Mouse (Mus musculus): ENCODE data around the gene Atpif1. TPM values are rescaled to one million over a fixed set of nuclear protein-coding genes. Genes with fewer than 3 reads are reported as not detected.

The Atpif1 gene
- total RNA-seq, 4 experiments from 2014 or later: 313 to 407 (median 357) TPM

DNA sequence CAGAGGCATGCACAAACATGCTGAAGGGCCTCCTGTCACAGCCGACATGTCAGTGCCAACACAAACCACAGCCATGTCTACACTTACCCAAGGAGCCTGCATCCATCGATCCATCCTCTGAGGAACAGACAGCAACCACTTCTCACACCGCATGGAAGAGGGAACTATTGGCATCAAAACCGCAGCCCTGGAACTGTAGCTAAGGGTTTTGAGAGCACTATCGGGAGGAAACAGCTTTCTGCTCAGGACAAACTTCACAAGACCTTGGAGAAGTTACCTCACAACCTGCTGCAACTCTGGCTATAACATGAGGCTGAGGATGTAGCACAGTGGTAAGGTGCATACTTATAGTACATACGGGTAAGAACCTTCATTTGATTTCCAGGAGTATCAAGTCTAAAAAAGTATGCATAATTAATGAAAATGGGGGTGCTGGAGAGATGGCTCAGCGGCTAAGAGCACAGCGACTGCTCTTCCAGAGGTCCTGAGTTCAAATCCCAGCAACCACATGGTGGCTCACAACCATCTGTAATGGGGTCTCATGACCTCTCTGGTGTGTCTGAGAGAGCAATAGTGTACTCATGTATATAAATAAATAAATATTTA lies 5.4 kb downstream of the Atpif1 start:
- no peak for DNase-seq (ENCODE audit: low spot score in 2 of 2)

DNA sequence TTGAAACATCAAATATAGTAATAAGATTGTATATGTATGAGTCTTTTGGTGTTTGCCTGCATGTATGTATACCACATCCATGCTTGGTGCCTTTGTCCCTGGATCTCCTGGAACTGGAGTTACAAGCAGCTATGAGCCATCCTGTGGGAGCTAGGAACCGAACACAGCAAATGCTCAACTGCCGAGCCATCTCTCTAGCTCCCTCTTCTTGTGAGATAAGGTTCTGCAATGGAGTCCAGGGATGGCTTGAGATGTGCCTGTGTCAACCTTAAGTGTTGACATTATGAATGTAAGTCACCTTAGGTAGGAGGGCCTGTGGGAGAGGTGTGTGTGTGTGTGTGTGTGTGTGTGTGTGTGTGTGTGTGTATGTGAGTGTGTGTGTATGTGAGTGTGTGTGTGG lies 6.8 kb downstream of the Atpif1 start:
- no peak for DNase-seq (ENCODE audit: low spot score in 2 of 2)

DNA sequence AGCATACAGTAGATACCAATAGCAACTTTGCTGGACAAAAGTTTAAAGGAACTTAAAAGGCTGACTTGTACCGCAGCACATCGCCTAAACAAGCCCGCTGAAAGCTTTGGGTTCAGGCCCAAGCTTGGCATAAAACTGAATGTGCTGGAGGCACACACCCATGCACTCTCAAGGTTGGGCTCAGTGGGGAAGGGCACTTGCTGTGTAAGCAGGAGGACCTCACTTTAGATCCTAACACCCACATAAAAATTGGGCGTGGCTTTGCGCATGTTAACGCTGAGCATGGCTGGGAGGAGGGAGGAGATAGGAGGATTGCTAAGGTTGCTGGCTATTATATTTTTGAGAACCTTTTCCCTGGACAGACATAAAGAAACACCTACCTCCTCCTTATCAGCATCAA lies 8.7 kb downstream of the Atpif1 start:
- DNase-seq (ENCODE audit: low spot score in 2 of 2): no peak

- DNase-seq (ENCODE audit: low spot score in 2 of 2): no peak
These were observed 9.1 kb downstream of the Atpif1 start for GRCm38 (mm10) chr4:132524321-132524741.

DNA sequence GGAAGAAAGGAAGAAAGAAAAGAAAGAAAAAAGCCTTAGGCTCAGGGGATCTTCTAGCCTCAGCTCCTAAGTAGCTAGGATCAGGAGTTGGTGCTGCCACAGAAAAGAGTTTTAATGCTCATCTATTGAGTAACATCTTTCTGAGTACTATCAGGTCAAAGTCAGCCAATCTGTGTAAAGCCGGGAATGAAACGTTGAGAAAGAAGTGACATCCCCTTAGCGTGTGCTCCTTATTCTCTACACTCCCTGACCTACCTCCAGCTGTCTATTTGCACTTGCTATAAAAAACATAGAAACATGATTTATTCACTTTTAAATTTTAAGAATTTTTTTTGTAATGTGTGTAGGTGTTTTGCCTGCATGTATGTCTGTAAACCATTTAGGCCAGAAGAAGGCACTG lies 14.3 kb downstream of the Atpif1 start:
- DNase-seq (ENCODE audit: low spot score in 2 of 2): no peak

DNA sequence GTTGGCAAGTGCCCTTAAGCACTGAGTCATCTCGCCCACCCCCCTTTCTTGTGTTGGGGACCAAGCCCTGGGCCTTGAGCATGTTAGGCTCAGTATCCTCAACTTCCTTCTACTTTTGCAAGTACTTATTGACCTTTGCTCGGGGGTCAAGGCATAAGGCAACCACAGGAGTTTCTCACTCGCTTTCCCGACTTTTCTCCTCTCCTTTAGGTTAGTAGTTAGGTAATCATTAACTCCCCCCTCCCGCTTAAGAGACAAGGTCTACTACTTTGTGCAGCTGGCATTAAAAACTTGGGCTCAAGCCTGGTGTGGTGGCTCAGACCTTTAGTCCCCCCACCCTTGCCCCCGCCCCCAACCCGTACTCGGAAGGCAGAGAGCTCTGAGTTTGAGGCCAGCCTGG lies 15.4 kb downstream of the Atpif1 start:
- DNase-seq (ENCODE audit: low spot score in 2 of 2): no peak

DNA sequence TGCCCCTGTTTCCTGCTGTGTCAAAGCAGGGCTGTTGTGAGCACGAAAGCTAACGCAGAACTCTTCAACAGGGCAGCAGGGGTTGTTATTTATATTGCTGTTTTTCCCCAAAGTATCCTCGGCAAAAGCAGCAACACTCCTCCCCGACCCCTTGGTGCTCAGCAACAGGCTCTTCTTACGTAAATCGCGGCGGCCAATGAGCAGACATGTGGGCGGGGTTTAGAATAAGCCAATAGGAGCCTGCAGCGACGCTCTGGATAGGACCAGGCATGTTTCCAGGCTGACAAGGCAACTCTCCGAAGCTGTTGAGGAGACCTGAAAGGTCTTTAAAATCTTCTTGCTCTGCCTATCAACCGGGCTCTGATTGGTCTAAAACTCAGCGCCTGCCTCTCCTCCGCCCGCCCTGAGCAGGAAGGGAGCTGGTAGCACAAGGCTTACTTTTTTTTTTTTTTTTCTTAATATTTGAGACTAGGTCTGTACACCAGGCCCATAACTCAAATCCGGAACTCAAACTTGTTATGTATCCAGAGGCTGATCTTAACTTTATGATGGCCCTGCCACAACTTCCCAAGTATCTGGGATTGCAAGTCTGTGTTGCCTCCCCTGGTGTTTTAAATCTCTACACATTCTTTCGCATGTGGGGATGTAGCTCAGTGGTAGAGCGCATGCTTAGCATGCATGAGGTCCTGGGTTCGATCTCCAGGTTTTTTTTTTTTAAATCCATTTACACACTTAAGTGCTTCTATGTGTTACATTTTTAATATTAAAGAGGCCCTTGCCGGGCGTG lies 17.9 kb downstream of the Atpif1 start:
- DNase-seq (ENCODE audit: low spot score in 2 of 2): peak; percentile 90 to 91

GRCm38 (mm10) chr4:132514555-132515135 lies 18.8 kb downstream of the Atpif1 start:
- DNase-seq (ENCODE audit: low spot score in 2 of 2): peak; percentile 56 to 85

DNA sequence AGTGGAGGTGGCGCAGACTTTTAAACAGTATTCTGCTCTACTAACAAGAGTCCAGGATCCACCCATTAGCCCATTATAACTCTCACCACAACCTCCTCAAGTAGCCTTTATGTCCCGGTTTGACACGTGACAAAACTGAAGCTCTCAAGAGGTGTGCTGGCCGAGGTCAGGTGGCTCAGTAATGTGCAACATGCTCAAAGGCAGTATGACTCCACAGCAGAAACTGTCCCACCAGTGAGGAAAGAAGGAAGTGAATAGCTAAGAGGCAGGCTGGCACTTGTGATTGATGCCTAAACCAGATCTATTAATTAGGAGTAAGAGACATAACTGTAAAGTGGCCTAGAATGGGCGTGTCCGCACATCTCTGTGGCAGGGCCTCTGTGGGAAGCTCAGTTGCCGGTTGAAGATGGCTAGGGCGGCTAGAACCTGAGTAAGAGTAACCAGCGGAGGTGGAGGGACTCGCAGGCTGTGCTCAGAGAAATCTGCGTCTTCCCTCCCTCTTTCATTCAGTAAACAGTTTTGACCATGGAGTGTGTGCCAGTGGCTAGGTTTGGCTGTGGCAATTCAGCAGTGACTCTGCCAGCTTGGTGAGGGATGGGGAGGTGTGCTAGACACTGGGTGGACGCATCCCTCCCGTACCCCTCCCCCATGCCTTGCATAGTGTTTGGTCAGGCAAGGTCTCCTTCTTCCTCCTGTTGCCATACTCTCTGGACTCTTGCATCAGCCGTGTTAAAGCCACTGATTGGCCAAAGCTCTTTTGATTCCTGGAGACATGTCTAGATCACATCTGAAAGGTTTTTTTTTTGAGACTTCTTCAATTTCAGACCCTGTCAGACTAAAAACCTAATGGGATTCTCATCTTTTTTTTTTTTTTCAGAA lies 19.8 kb downstream of the Atpif1 start:
- DNase-seq (ENCODE audit: low spot score in 2 of 2): no peak

- no peak for DNase-seq (ENCODE audit: low spot score in 2 of 2)
These were observed 21.4 kb downstream of the Atpif1 start for GRCm38 (mm10) chr4:132512080-132512479.

GRCm38 (mm10) chr4:132510352-132510798 lies 23.1 kb downstream of the Atpif1 start, which contains the start of gene Sesn2:
Sesn2 (minus strand) TSS chr4:132510501.
- peak; percentile 96 to 97 for DNase-seq (ENCODE audit: low spot score in 2 of 2)

- DNase-seq (ENCODE audit: low spot score in 2 of 2): peak; percentile 40 to 44
These were observed 23.7 kb downstream of the Atpif1 start for GRCm38 (mm10) chr4:132509621-132510296.

DNA sequence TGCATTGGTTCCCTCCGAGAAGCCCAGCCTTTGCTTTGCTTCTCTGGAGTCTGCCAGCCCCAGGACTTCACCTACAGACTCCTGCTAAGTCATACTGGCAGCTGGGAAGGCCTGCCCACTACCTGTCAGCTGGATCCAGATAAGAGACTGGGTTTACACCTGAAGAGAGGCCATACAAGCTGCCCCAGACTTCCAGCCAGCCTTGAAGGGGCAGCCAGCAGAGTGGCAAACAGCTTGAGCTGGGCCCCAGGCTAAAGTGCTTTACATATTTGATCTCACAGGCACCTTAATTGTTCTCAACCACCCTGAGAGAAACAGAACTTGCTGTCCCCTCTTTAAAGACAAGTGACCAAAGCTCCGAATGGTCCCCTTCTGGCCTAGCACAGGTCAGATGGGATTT lies 26.2 kb downstream of the Atpif1 start:
- DNase-seq (ENCODE audit: low spot score in 2 of 2): no peak

- DNase-seq (ENCODE audit: low spot score in 2 of 2): no peak
These were observed 27.2 kb downstream of the Atpif1 start for GRCm38 (mm10) chr4:132506250-132506649.

DNA sequence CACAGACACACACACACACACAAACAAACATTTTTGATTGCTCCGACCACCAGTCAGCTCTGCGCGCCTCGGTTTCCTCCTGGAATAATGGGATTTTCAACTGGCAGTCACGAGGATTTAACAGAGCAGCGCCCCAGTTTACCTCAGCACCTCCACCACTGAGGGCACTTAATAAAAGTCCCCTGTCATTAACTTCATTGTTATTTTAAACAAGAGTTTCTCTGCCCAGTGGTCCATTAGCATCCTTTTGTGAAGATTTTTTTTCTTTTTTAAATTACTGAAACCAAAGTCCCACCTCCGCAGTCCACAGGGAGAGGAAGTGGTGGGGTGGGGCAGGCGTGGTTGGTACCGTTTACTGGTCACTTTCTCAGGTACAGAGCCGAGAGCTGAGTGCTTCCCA lies 27.7 kb downstream of the Atpif1 start:
- DNase-seq (ENCODE audit: low spot score in 2 of 2): no peak

DNA sequence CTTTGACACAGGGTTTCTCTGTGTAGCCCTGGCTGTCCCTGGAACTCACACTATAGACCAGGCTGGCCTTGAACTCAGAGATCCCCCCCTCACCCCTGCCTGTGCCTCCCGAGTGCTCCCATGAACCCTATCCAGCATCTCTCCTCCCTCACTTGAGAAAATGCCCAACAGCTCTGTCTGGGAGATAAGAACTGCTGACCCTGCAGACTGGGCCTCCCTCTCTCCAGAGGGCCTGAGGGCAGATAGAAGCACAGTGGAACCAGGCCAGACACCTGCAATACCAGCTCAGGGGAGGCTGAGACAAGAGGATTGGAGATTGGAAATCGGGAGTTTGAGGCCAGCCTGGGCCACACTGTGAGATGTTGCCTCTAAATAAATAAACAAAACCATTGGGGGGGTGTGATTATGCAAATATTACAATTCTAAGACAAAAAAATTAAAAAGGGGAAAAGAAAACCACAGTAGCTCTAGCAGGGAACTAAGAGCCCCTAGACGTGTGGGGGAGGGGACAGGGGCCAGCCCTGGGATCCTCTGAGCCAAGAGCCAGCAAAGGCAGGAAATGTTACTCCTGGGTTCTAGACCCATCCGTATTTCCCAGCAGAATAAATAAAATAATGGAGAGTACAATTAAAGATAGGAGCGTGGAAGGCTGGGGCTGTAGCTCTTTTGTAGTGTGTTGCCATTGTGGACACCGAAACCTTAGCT lies 28.3 kb downstream of the Atpif1 start:
- DNase-seq (ENCODE audit: low spot score in 2 of 2): no peak

- no peak for DNase-seq (ENCODE audit: low spot score in 2 of 2)
These were observed 30.1 kb downstream of the Atpif1 start for GRCm38 (mm10) chr4:132503344-132503743.

DNA sequence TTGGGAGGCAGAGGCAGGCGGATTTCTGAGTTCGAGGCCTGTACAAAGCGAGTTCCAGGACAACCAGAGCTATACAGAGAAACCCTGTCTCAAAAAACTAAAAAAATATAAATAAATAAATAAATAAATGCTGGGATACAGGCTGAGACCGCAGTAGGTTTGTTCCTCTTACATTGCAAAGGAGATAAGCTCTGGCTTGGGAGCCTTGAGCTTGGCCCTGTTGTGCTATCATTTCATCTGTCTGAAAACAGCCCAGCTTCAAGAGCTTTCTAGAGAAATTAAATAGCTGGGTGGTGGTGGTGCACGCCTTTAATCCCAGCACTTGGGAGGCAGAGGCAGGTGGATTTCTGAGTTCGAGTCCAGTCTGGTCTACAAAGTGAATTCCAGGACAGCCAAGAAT lies 31.8 kb downstream of the Atpif1 start:
- DNase-seq (ENCODE audit: low spot score in 2 of 2): no peak

GRCm38 (mm10) chr4:132494271-132494918 lies 39.1 kb downstream of the Atpif1 start:
- no peak for DNase-seq (ENCODE audit: low spot score in 2 of 2)
